Mouse (Mus musculus): ENCODE results near the gene Irgc1. TPM values are rescaled to one million over a fixed set of nuclear protein-coding genes. Genes with fewer than 3 reads are reported as not detected.
"Not testable (repeated sequence)": the region's sequence is repeated elsewhere in the genome, so short reads cannot be mapped to it uniquely, and the experiment has no call there.

The Irgc1 gene
- not detected in 2 replicates for polyA plus RNA-seq (2015; fragmentation: Nextera tagmentation; extraction: Ambion mirVana)

DNA sequence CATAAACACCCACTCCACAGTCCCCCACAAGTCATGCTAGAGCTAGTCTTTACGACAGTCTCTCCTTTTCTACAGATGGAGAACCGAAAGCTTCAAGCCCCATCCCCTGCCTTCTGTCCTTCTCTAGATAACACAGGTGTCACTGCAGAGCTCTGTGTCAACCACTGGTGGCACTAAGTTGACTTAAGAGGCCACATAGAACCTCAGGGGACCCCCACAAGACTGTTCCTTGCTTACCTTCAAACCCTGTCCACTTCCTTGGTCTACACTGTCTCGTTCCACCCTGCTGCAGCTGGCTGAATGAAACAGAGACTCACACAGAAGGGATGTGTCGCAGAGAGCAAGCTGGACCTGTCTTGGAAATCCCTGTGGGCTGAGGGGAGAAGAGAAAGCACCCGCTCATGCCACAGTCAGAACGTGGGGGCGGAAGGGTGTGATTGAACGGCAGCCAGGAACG lies at the start of gene Irgc1:
Gene Irgc1, minus strand, starts transcription at position 443 of the 457 bp plus-strand sequence.
- Histone ChIP-seq H3K4me1 (replicated peaks; ENCODE audit: control insufficient read depth, insufficient read depth, low read length) (no peaks in the 10 kb centered on the region), H3K27me3 (replicated peaks; ENCODE audit: control insufficient read depth, insufficient read depth, low read length) (no peaks in the 10 kb centered on the region)

DNA sequence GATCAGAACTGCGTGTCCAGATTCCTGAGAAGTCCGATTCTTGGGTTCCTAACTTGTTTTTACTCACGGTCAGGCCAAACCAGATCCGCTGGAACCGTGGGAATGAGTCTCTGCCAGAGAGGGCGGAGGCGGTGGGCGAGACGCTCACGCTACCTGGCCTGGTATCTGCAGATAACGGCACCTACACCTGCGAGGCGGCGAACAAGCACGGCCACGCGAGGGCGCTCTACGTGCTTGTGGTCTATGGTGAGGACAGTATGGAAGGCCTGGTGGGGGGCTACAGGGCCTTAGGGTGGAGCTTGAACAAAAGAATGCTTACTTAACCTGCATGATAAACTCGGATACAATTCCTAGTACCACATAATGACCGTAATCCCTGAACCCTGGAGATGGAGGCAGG lies 49.4 kb upstream of the Irgc1 start:
- 57% methylated on average over 21 of the region's 21 CpGs for WGBS
- Histone ChIP-seq H3K36me3 (ENCODE audit: control insufficient read depth, insufficient read depth) (peaks cover 15% of the 10 kb centered on the region), H3K27me3 (replicated peaks; ENCODE audit: control insufficient read depth, insufficient read depth, low read length) (no peaks in the 10 kb centered on the region), H3K4me1 (replicated peaks; ENCODE audit: control insufficient read depth, insufficient read depth, low read length) (peaks cover 25% of the 10 kb centered on the region), H3K9me3 (ENCODE audit: control insufficient read depth, low read length) (no peaks in the 10 kb centered on the region), H3K4me2 (ENCODE audit: low read length) (no peak overlapping the region), H3K4me3 (replicated peaks; ENCODE audit: low read length) (no peak overlapping the region), H3K9ac (replicated peaks; ENCODE audit: low read depth, low read length) (no peak overlapping the region), H3K27ac (ENCODE audit: low read length) (no peak overlapping the region)
- ATAC-seq: no peak

More for the DNA sequence above, at the start of gene Irgc1:
- Histone ChIP-seq H3K4me3 (replicated peaks; ENCODE audit: low read length) (no peak within 1 kb of the TSS), H3K9ac (replicated peaks; ENCODE audit: low read depth, low read length) (no peak within 1 kb of the TSS), H3K27ac (ENCODE audit: low read length) (no peak within 1 kb of the TSS), H3K4me2 (ENCODE audit: low read length) (no peak within 1 kb of the TSS), H3K36me3 (ENCODE audit: control insufficient read depth, insufficient read depth) (no peaks in the 10 kb centered on the region), H3K9me3 (ENCODE audit: control insufficient read depth, low read length) (no peaks in the 10 kb centered on the region)
- 85% methylated on average over 9 of the region's 9 CpGs for WGBS
- ATAC-seq: no peak

GRCm38 (mm10) chr7:24500929-24501328 lies 48.8 kb upstream of the Irgc1 start:
- H3K4me1 ChIP-seq (replicated peaks; ENCODE audit: control insufficient read depth, insufficient read depth, low read length): peaks cover 22% of the 10 kb centered on the region
- WGBS: 40% methylated on average over 7 of the region's 7 CpGs
- H3K9ac ChIP-seq (replicated peaks; ENCODE audit: low read depth, low read length): no peak overlapping the region
- ATAC-seq: no peak
- H3K4me3 ChIP-seq (replicated peaks; ENCODE audit: low read length): no peak overlapping the region
- H3K9me3 ChIP-seq (ENCODE audit: control insufficient read depth, low read length): no peaks in the 10 kb centered on the region
- H3K4me2 ChIP-seq (ENCODE audit: low read length): no peak overlapping the region
- no peak overlapping the region for H3K27ac ChIP-seq (ENCODE audit: low read length)
- no peaks in the 10 kb centered on the region for H3K27me3 ChIP-seq (replicated peaks; ENCODE audit: control insufficient read depth, insufficient read depth, low read length)
- H3K36me3 ChIP-seq (ENCODE audit: control insufficient read depth, insufficient read depth): peaks cover 15% of the 10 kb centered on the region

- Histone ChIP-seq H3K4me1 (replicated peaks; ENCODE audit: control insufficient read depth, insufficient read depth, low read length) (peaks cover 13% of the 10 kb centered on the region), H3K4me3 (replicated peaks; ENCODE audit: low read length) (no peak overlapping the region), H3K27me3 (replicated peaks; ENCODE audit: control insufficient read depth, insufficient read depth, low read length) (no peaks in the 10 kb centered on the region), H3K36me3 (ENCODE audit: control insufficient read depth, insufficient read depth) (peaks cover 15% of the 10 kb centered on the region), H3K9ac (replicated peaks; ENCODE audit: low read depth, low read length) (no peak overlapping the region), H3K9me3 (ENCODE audit: control insufficient read depth, low read length) (no peaks in the 10 kb centered on the region), H3K27ac (ENCODE audit: low read length) (no peak overlapping the region), H3K4me2 (ENCODE audit: low read length) (no peak overlapping the region)
- ATAC-seq: no peak
- 26% methylated on average over 43 of the region's 43 CpGs for WGBS
Observed at GRCm38 (mm10) chr7:24499856-24500577, 47.9 kb upstream of the Irgc1 start.

DNA sequence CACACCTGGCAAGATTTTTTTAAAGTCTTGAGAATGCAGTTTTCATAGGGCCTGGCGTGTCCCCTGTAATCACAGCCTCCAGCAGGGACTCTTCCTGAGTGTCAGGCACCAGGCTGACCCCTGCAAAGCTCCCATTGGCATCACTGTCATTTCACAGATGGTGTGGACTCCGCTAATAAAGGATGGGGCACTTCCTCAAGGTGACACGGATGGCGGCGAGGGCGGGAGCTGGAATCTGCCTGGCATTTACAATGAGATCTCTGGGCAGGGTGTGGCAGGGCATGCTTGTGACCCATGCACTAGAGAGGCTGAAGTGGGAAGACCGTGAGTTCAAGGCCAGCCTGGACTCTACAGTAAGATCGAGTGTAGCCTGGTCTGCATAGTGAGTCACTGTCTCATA lies 36.2 kb upstream of the Irgc1 start:
- H3K27me3 ChIP-seq (replicated peaks; ENCODE audit: control insufficient read depth, insufficient read depth, low read length): no peaks in the 10 kb centered on the region
- H3K9me3 ChIP-seq (ENCODE audit: control insufficient read depth, low read length): no peaks in the 10 kb centered on the region
- H3K4me1 ChIP-seq (replicated peaks; ENCODE audit: control insufficient read depth, insufficient read depth, low read length): peaks cover 51% of the 10 kb centered on the region
- 90% methylated on average over 8 of the region's 8 CpGs for WGBS
- no peak overlapping the region; the same call in 1 of the 2 replicates for H3K27ac ChIP-seq (ENCODE audit: low read length)
- no peak overlapping the region for H3K4me2 ChIP-seq (ENCODE audit: low read length)
- no peak for ATAC-seq
- no peak overlapping the region for H3K9ac ChIP-seq (replicated peaks; ENCODE audit: low read depth, low read length)
- H3K4me3 ChIP-seq (replicated peaks; ENCODE audit: low read length): no peak overlapping the region
- peaks cover 4% of the 10 kb centered on the region; the same call in 1 of the 2 replicates for H3K36me3 ChIP-seq (ENCODE audit: control insufficient read depth, insufficient read depth)

- peak overlapping the region; percentile 61; the same call in 1 of the 2 replicates for H3K9ac ChIP-seq (replicated peaks; ENCODE audit: low read depth, low read length)
- peak overlapping the region; percentile 61 for H3K27ac ChIP-seq (ENCODE audit: low read length)
- ATAC-seq: 0 out of 2 replicates have a peak, but pooled peaks have one; percentile 3
- WGBS: 18% methylated on average over 3 of the region's 3 CpGs
- no peak overlapping the region; the same call in 1 of the 2 replicates for H3K4me3 ChIP-seq (replicated peaks; ENCODE audit: low read length)
- no peaks in the 10 kb centered on the region for H3K27me3 ChIP-seq (replicated peaks; ENCODE audit: control insufficient read depth, insufficient read depth, low read length)
- peaks cover 57% of the 10 kb centered on the region for H3K4me1 ChIP-seq (replicated peaks; ENCODE audit: control insufficient read depth, insufficient read depth, low read length)
- peaks cover 4% of the 10 kb centered on the region; the same call in 1 of the 2 replicates for H3K36me3 ChIP-seq (ENCODE audit: control insufficient read depth, insufficient read depth)
- peak overlapping the region; percentile 67 for H3K4me2 ChIP-seq (ENCODE audit: low read length)
- H3K9me3 ChIP-seq (ENCODE audit: control insufficient read depth, low read length): no peaks in the 10 kb centered on the region
Observed at GRCm38 (mm10) chr7:24487403-24487802, 35.3 kb upstream of the Irgc1 start.

GRCm38 (mm10) chr7:24486654-24487130 lies 34.6 kb upstream of the Irgc1 start:
- peak overlapping the region; percentile 67 for H3K4me2 ChIP-seq (ENCODE audit: low read length)
- H3K4me3 ChIP-seq (replicated peaks; ENCODE audit: low read length): peak overlapping the region; percentile 39
- ATAC-seq: peak; percentile 43
- H3K36me3 ChIP-seq (ENCODE audit: control insufficient read depth, insufficient read depth): 0 out of 2 replicates have a peak, but pooled peaks cover 4% of the 10 kb centered on the region
- peaks cover 57% of the 10 kb centered on the region for H3K4me1 ChIP-seq (replicated peaks; ENCODE audit: control insufficient read depth, insufficient read depth, low read length)
- WGBS: 27% methylated on average over 9 of the region's 9 CpGs
- peak overlapping the region; percentile 61 for H3K27ac ChIP-seq (ENCODE audit: low read length)
- H3K9me3 ChIP-seq (ENCODE audit: control insufficient read depth, low read length): no peaks in the 10 kb centered on the region
- no peaks in the 10 kb centered on the region for H3K27me3 ChIP-seq (replicated peaks; ENCODE audit: control insufficient read depth, insufficient read depth, low read length)
- peak overlapping the region; percentile 61 for H3K9ac ChIP-seq (replicated peaks; ENCODE audit: low read depth, low read length)

- WGBS: 66% methylated on average over 9 of the region's 9 CpGs
- Histone ChIP-seq H3K27me3 (replicated peaks; ENCODE audit: control insufficient read depth, insufficient read depth, low read length) (no peaks in the 10 kb centered on the region), H3K27ac (ENCODE audit: low read length) (no peak overlapping the region; the same call in 1 of the 2 replicates), H3K9me3 (ENCODE audit: control insufficient read depth, low read length) (no peaks in the 10 kb centered on the region), H3K4me1 (replicated peaks; ENCODE audit: control insufficient read depth, insufficient read depth, low read length) (peaks cover 65% of the 10 kb centered on the region), H3K4me3 (replicated peaks; ENCODE audit: low read length) (peak overlapping the region; percentile 39), H3K4me2 (ENCODE audit: low read length) (peak overlapping the region; percentile 67), H3K9ac (replicated peaks; ENCODE audit: low read depth, low read length) (peak overlapping the region; percentile 61), H3K36me3 (ENCODE audit: control insufficient read depth, insufficient read depth) (0 out of 2 replicates have a peak, but pooled peaks cover 2% of the 10 kb centered on the region)
- ATAC-seq: no peak
Observed at GRCm38 (mm10) chr7:24485481-24485880, 33.4 kb upstream of the Irgc1 start.

- WGBS: 51% methylated on average over 6 of the region's 6 CpGs
- H3K4me1 ChIP-seq (replicated peaks; ENCODE audit: control insufficient read depth, insufficient read depth, low read length): peaks cover 73% of the 10 kb centered on the region
- ATAC-seq; H3K9me3 ChIP-seq (ENCODE audit: control insufficient read depth, low read length); H3K27me3 ChIP-seq (replicated peaks; ENCODE audit: control insufficient read depth, insufficient read depth, low read length); H3K27ac ChIP-seq (ENCODE audit: low read length); H3K36me3 ChIP-seq (ENCODE audit: control insufficient read depth, insufficient read depth): not testable (repeated sequence)
- H3K4me2 ChIP-seq (ENCODE audit: low read length): peak overlapping the region; percentile 89
- H3K9ac ChIP-seq (replicated peaks; ENCODE audit: low read depth, low read length): peak overlapping the region; percentile 97
- peak overlapping the region; percentile 77 for H3K4me3 ChIP-seq (replicated peaks; ENCODE audit: low read length)
Observed at GRCm38 (mm10) chr7:24483291-24483690, 31.2 kb upstream of the Irgc1 start.

All from forebrain, embryonic 16.5 days (tissue).